8 mouse cellular contexts compared by ENCODE assay signal in the genomic region with DNA sequence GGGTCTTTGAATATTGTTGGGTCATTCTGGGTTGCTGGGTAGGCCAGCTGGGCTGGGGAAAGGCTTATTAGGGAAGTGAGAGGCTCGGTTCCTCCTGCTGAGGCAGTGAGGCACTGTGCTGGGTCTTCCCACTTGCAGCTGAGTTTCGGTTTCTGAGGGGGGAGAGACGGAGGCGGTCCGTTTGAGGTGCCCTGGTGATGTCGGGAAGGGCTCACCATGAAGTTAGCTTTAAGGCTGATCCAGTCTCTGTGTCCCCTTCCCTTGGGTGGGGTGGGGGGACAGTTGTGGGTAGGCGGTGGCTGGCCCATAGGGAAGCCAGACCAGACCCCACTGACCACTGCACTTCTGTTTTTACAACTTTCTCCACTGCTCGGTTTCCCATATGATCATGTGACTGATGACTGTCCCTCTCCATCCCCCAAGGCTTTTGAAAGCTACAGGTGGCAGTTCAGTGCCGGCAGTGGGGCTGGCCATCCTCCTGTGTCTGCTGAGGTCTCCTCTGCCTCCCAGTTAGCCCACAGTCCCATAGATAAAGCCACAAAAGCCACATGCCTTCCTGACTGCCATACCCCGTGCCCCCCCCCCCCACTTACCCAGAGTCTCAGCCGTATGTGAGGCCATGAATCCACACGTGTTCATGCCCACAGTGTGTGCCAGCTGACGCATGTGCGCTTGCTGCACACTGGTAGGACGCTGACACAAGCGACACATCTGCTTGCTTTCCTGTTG. TPM values are rescaled to one million over a fixed set of nuclear protein-coding genes. Genes with fewer than 3 reads are reported as not detected.
DNase-seq lines count a peak whose midpoint lies in the region; ATAC-seq lines count a peak whose summit lies in the region.

No protein-coding gene starts in this region.

- DNase-seq in adrenal gland, postnatal 14 days, result peak; percentile 32
- DNase-seq in adrenal gland, adult 8-10 months, result no peak
- peak; percentile 70 for DNase-seq in layer of hippocampus, adult 9-11 months
- DNase-seq in layer of hippocampus, postnatal 25 days (ENCODE audit: extremely low spot score in 1 of 2, low spot score in 1 of 2), result no peak
- no peak for DNase-seq in frontal cortex, postnatal 25 days (ENCODE audit: low spot score in 2 of 2)
- DNase-seq in Muller cell, postnatal 12 days (ENCODE audit: inconsistent ontology term), result no peak

- WGBS in heart, embryonic 15.5 days, result 48% methylated on average over 16 of the region's 16 CpGs

- H3K9me3 ChIP-seq in heart, embryonic 15.5 days (replicated peaks), result no peaks in the 10 kb centered on the region

- peak overlapping the region; percentile 17 for H3K4me3 ChIP-seq in heart, embryonic 15.5 days

- H3K9ac ChIP-seq in heart, embryonic 15.5 days, result peak overlapping the region; percentile 28; the same call in 1 of the 2 replicates

- H3K27me3 ChIP-seq in heart, embryonic 15.5 days, result no peaks in the 10 kb centered on the region

- peaks cover 19% of the 10 kb centered on the region; the same call in 1 of the 2 replicates for H3K36me3 ChIP-seq in heart, embryonic 15.5 days

- no peak overlapping the region for H3K27ac ChIP-seq in heart, embryonic 15.5 days

- peaks cover 55% of the 10 kb centered on the region for H3K4me1 ChIP-seq in heart, embryonic 15.5 days (replicated peaks)

- H3K4me2 ChIP-seq in heart, embryonic 15.5 days, result peak overlapping the region; percentile 40

- ATAC-seq in heart, embryonic 15.5 days (replicated peaks; ENCODE audit: insufficient number of reproducible peaks, insufficient read depth, low FRiP score, low read depth), result no peak
- peak; percentile 57 for ATAC-seq in megakaryocyte, adult 5-6 weeks (ENCODE audit: poor library complexity, severe bottlenecking)

RNA-seq across cellular contexts. Expression of gene Grn, which starts 2.2 kb away (rescaled TPM):
- total RNA-seq in adrenal gland, postnatal 14 days (2021), result 180 and 194 TPM in 2 replicates
- 100 to 1,000 TPM; 171 to 220 (median 202) TPM for total RNA-seq in adrenal gland, adult 8-10 months (2022)
- total RNA-seq in layer of hippocampus, postnatal 25 days (2021), result 10 to 100 TPM; 69.9 to 74.0 TPM
- 198 and 242 TPM in 2 replicates for polyA plus RNA-seq in heart, embryonic 15.5 days (2015; fragmentation: Nextera tagmentation; extraction: Ambion mirVana)
- total RNA-seq in megakaryocyte, adult 5-6 weeks (2015), result 509 and 566 TPM in 2 replicates
- total RNA-seq in megakaryocyte, adult 5-6 weeks (2017), result 201 and 225 TPM in 2 replicates

RNA-seq across cellular contexts. Expression of gene Fam171a2, which starts 15.2 kb away (rescaled TPM):
- 8.2 and 9.6 TPM in 2 replicates for total RNA-seq in adrenal gland, postnatal 14 days (2021)
- 1 to 10 TPM; 3.8 to 6.2 (median 5.0) TPM for total RNA-seq in adrenal gland, adult 8-10 months (2022)
- 100 to 1,000 TPM in 1 of 2 experiments, 10 to 100 TPM in 1; 85.4 to 109 TPM for total RNA-seq in layer of hippocampus, postnatal 25 days (2021)
- polyA plus RNA-seq in heart, embryonic 15.5 days (2015; fragmentation: Nextera tagmentation; extraction: Ambion mirVana), result 2.7 and 5.7 TPM in 2 replicates
- 0.09 TPM in 1 of 2 replicates, not detected in the other for total RNA-seq in megakaryocyte, adult 5-6 weeks (2015)
- not detected in 2 replicates for total RNA-seq in megakaryocyte, adult 5-6 weeks (2017)

RNA-seq across cellular contexts. Expression of gene Slc25a39, which starts 24.5 kb away (rescaled TPM):
- 373 and 415 TPM in 2 replicates for total RNA-seq in adrenal gland, postnatal 14 days (2021)
- 100 to 1,000 TPM; 343 to 469 (median 379) TPM for total RNA-seq in adrenal gland, adult 8-10 months (2022)
- total RNA-seq in layer of hippocampus, postnatal 25 days (2021), result 10 to 100 TPM; 63.7 to 65.3 TPM
- 293 and 321 TPM in 2 replicates for polyA plus RNA-seq in heart, embryonic 15.5 days (2015; fragmentation: Nextera tagmentation; extraction: Ambion mirVana)
- total RNA-seq in megakaryocyte, adult 5-6 weeks (2015), result 41.5 and 47.5 TPM in 2 replicates
- 20.5 and 22.8 TPM in 2 replicates for total RNA-seq in megakaryocyte, adult 5-6 weeks (2017)

RNA-seq across cellular contexts. Expression of gene Itga2b, which starts 37.6 kb away (rescaled TPM):
- total RNA-seq in adrenal gland, postnatal 14 days (2021), result 4.6 and 7.4 TPM in 2 replicates
- total RNA-seq in adrenal gland, adult 8-10 months (2022), result 1 to 10 TPM; 2.9 to 4.7 (median 4.1) TPM
- total RNA-seq in layer of hippocampus, postnatal 25 days (2021), result 1 to 10 TPM in 1 of 2 experiments, under 1 TPM in 1; 0.68 to 2.1 TPM
- 8.7 TPM in 2 replicates for polyA plus RNA-seq in heart, embryonic 15.5 days (2015; fragmentation: Nextera tagmentation; extraction: Ambion mirVana)
- 13.2 and 16.0 TPM in 2 replicates for total RNA-seq in megakaryocyte, adult 5-6 weeks (2015)
- 13.2 and 17.9 TPM in 2 replicates for total RNA-seq in megakaryocyte, adult 5-6 weeks (2017)

RNA-seq across cellular contexts. Expression of gene Rundc3a, which starts 39.1 kb away (rescaled TPM):
- 31.3 and 31.6 TPM in 2 replicates for total RNA-seq in adrenal gland, postnatal 14 days (2021)
- 10 to 100 TPM; 53.9 to 83.9 (median 77.5) TPM for total RNA-seq in adrenal gland, adult 8-10 months (2022)
- 100 to 1,000 TPM; 442 to 490 TPM for total RNA-seq in layer of hippocampus, postnatal 25 days (2021)
- polyA plus RNA-seq in heart, embryonic 15.5 days (2015; fragmentation: Nextera tagmentation; extraction: Ambion mirVana), result 0.64 and 2.5 TPM in 2 replicates
- total RNA-seq in megakaryocyte, adult 5-6 weeks (2015), result not detected in 2 replicates
- not detected in 2 replicates for total RNA-seq in megakaryocyte, adult 5-6 weeks (2017)

Comparison
In these comparisons a context has a peak if more than half of its experiments do, and no peak if none do; other contexts are left out.
1. DNase-seq: peak in adrenal gland, postnatal 14 days (single experiment) and layer of hippocampus, adult 9-11 months (single experiment); none in adrenal gland, adult 8-10 months (single experiment), layer of hippocampus, postnatal 25 days (0 of 2), frontal cortex, postnatal 25 days (0 of 2) and Muller cell, postnatal 12 days (single experiment).